Mouse (Mus musculus) hindbrain, embryonic 11.5 days (tissue): Measurements from ENCODE around the gene Pde10a. TPM values are rescaled to one million over a fixed set of nuclear protein-coding genes. Genes with fewer than 3 reads are reported as not detected.

Experiments
- ATAC-seq: fragments of 200-750 bp; cut with Nextera tagmentation; 2 replicates; pipeline ENCODE4 v1.8.0; 2017; ENCODE audit warnings: mild to moderate bottlenecking, moderate TSS enrichment, moderate library complexity; ENCODE audit not compliant: low FRiP score
- DNase-seq: peaks from one replicate; pipeline ENCODE4 v3.0.0-alpha.2; 2015; ENCODE audit warnings: low spot score
- H3K27ac ChIP-seq: fragments of 300-500 bp; sonication (generic); 2 replicates; pipeline ENCODE4 v1.5.1; 2014; ENCODE audit warnings: mild to moderate bottlenecking, low read depth, low read length
- H3K27me3 ChIP-seq: fragments of 300-500 bp; sonication (generic); 2 replicates; pipeline ENCODE4 v1.6.1; 2014; ENCODE audit warnings: mild to moderate bottlenecking, low read length, moderate library complexity, mixed read lengths; ENCODE audit not compliant: control insufficient read depth, insufficient read depth
- H3K36me3 ChIP-seq: fragments of 300-500 bp; sonication (generic); 2 replicates; pipeline ENCODE4 v1.6.1; 2014; ENCODE audit warnings: mild to moderate bottlenecking, low read length, moderate library complexity, mixed read lengths; ENCODE audit not compliant: control insufficient read depth, insufficient read depth
- H3K4me1 ChIP-seq: fragments of 300-500 bp; sonication (generic); replicated peaks from 2 replicates; pipeline ENCODE4 v1.6.1; 2014; ENCODE audit warnings: low read length, mixed read lengths; ENCODE audit not compliant: control insufficient read depth, insufficient read depth
- H3K4me2 ChIP-seq: fragments of 300-500 bp; sonication (generic); replicated peaks from 2 replicates; pipeline ENCODE4 v1.6.1; 2014; ENCODE audit warnings: mild to moderate bottlenecking, low read depth, low read length
- H3K4me3 ChIP-seq: fragments of 300-500 bp; sonication (generic); 2 replicates; pipeline ENCODE4 v1.5.1; 2014; ENCODE audit warnings: low read depth, low read length
- H3K9ac ChIP-seq: fragments of 300-500 bp; sonication (generic); 2 replicates; pipeline ENCODE4 v1.6.1; 2014; ENCODE audit warnings: low read depth, low read length
- H3K9me3 ChIP-seq: fragments of 300-500 bp; sonication (generic); 2 replicates; pipeline ENCODE4 v1.6.1; 2016; ENCODE audit warnings: low read length; ENCODE audit not compliant: control insufficient read depth
- WGBS: fragments of 180-500 bp; shearing (Covaris S2); extraction: QIAGEN DNeasy Blood & Tissue Kit; methylation state at CpG from one replicate; pipeline ENCODE4 v1.1.7; 2014; 5-methylcytosine and 5-hydroxymethylcytosine counted together
- polyA plus RNA-seq: library from polyadenylated mRNA; unstranded; fragments of >200 nt; fragmentation: Nextera tagmentation; extraction: Ambion mirVana; gene quantifications from 2 replicates; pipeline ENCODE4 v1.2.1, GENCODE M21; 2014

Pde10a gene
- polyA plus RNA-seq, 1 experiment from 2014 or later: 7.6 TPM

GRCm38 (mm10) chr17:8745334-8745733 lies 220.2 kb downstream of the Pde10a start:
- Histone ChIP-seq H3K27me3 (no peaks in the 10 kb centered on the region), H3K27ac (no peak overlapping the region), H3K4me1 (no peaks in the 10 kb centered on the region), H3K36me3 (no peaks in the 10 kb centered on the region), H3K9ac (no peak overlapping the region), H3K9me3 (no peaks in the 10 kb centered on the region), H3K4me3 (no peak overlapping the region), H3K4me2 (no peak overlapping the region)
- WGBS: 65% methylated on average over 1 of the region's 1 CpGs
- ATAC-seq: no peak
- DNase-seq: no peak

GRCm38 (mm10) chr17:8749426-8749825 lies 224.3 kb downstream of the Pde10a start:
- Histone ChIP-seq H3K36me3 (no peaks in the 10 kb centered on the region), H3K9ac (no peak overlapping the region), H3K4me2 (no peak overlapping the region), H3K9me3 (no peaks in the 10 kb centered on the region), H3K4me3 (no peak overlapping the region), H3K27ac (no peak overlapping the region), H3K27me3 (no peaks in the 10 kb centered on the region), H3K4me1 (no peaks in the 10 kb centered on the region)
- DNase-seq: no peak
- WGBS: 88% methylated on average over 4 of the region's 4 CpGs
- no peak for ATAC-seq

GRCm38 (mm10) chr17:8757576-8757975 lies 232.4 kb downstream of the Pde10a start:
- Histone ChIP-seq H3K9me3 (no peaks in the 10 kb centered on the region), H3K9ac (no peak overlapping the region), H3K36me3 (no peaks in the 10 kb centered on the region), H3K27ac (no peak overlapping the region), H3K4me1 (no peaks in the 10 kb centered on the region), H3K4me2 (no peak overlapping the region), H3K27me3 (no peaks in the 10 kb centered on the region), H3K4me3 (no peak overlapping the region)
- DNase-seq (no peak), ATAC-seq (no peak)
- WGBS: 93% methylated on average over 5 of the region's 5 CpGs

- Histone ChIP-seq H3K36me3 (no peaks in the 10 kb centered on the region), H3K4me1 (no peaks in the 10 kb centered on the region), H3K9ac (no peak overlapping the region), H3K27ac (no peak overlapping the region), H3K4me2 (no peak overlapping the region), H3K4me3 (no peak overlapping the region), H3K27me3 (no peaks in the 10 kb centered on the region), H3K9me3 (no peaks in the 10 kb centered on the region)
- ATAC-seq (no peak), DNase-seq (no peak)
- WGBS: 66% methylated on average over 1 of the region's 1 CpGs
Observed at GRCm38 (mm10) chr17:8763248-8763647, 238.1 kb downstream of the Pde10a start.

- H3K27ac ChIP-seq: no peak overlapping the region
- no peaks in the 10 kb centered on the region for H3K36me3 ChIP-seq
- H3K4me2 ChIP-seq: no peak overlapping the region
- ATAC-seq (no peak), DNase-seq (no peak)
- H3K9me3 ChIP-seq: no peaks in the 10 kb centered on the region
- no peak overlapping the region for H3K4me3 ChIP-seq
- H3K9ac ChIP-seq: no peak overlapping the region
- no peaks in the 10 kb centered on the region for H3K4me1 ChIP-seq
- H3K27me3 ChIP-seq: no peaks in the 10 kb centered on the region
- 90% methylated on average over 5 of the region's 5 CpGs for WGBS
Observed at GRCm38 (mm10) chr17:8765987-8766576, 240.9 kb downstream of the Pde10a start.

GRCm38 (mm10) chr17:8769155-8769554 lies 244.0 kb downstream of the Pde10a start:
- 76% methylated on average over 1 of the region's 1 CpGs for WGBS
- no peak overlapping the region for H3K4me2 ChIP-seq
- DNase-seq (no peak), ATAC-seq (no peak)
- H3K9me3 ChIP-seq: no peaks in the 10 kb centered on the region
- H3K27ac ChIP-seq: no peak overlapping the region
- H3K27me3 ChIP-seq: no peaks in the 10 kb centered on the region
- H3K4me3 ChIP-seq: no peak overlapping the region
- H3K9ac ChIP-seq: no peak overlapping the region
- no peaks in the 10 kb centered on the region for H3K4me1 ChIP-seq
- H3K36me3 ChIP-seq: no peaks in the 10 kb centered on the region

GRCm38 (mm10) chr17:8773391-8773790 lies 248.2 kb downstream of the Pde10a start:
- Histone ChIP-seq H3K4me1 (no peaks in the 10 kb centered on the region), H3K9ac (no peak overlapping the region), H3K36me3 (no peaks in the 10 kb centered on the region), H3K27me3 (no peaks in the 10 kb centered on the region), H3K4me3 (no peak overlapping the region), H3K27ac (no peak overlapping the region), H3K9me3 (no peaks in the 10 kb centered on the region), H3K4me2 (no peak overlapping the region)
- no peak for DNase-seq
- WGBS: 91% methylated on average over 6 of the region's 6 CpGs
- ATAC-seq: no peak

- no peak overlapping the region for H3K9ac ChIP-seq
- H3K9me3 ChIP-seq: no peaks in the 10 kb centered on the region
- H3K27ac ChIP-seq: no peak overlapping the region
- WGBS: 90% methylated on average over 3 of the region's 3 CpGs
- DNase-seq (no peak), ATAC-seq (no peak)
- no peaks in the 10 kb centered on the region for H3K36me3 ChIP-seq
- H3K4me1 ChIP-seq: no peaks in the 10 kb centered on the region
- no peak overlapping the region for H3K4me3 ChIP-seq
- no peaks in the 10 kb centered on the region for H3K27me3 ChIP-seq
- no peak overlapping the region for H3K4me2 ChIP-seq
Observed at GRCm38 (mm10) chr17:8774301-8774700, 249.1 kb downstream of the Pde10a start.

GRCm38 (mm10) chr17:8775571-8776161 lies 250.5 kb downstream of the Pde10a start:
- no peak for ATAC-seq
- Histone ChIP-seq H3K36me3 (no peaks in the 10 kb centered on the region), H3K27ac (no peak overlapping the region), H3K27me3 (no peaks in the 10 kb centered on the region), H3K9me3 (no peaks in the 10 kb centered on the region), H3K4me1 (no peaks in the 10 kb centered on the region), H3K4me2 (no peak overlapping the region), H3K4me3 (no peak overlapping the region), H3K9ac (no peak overlapping the region)
- WGBS: 84% methylated on average over 11 of the region's 11 CpGs
- DNase-seq: no peak
